Mouse (Mus musculus) limb, embryonic 15.5 days (tissue): ENCODE measurements at regions not wholly inside any gene's neighbourhood (a gene's known extent, or its start where the extent isn't known, plus 50 kb on each side); places are given as distances from the start of the nearest gene placed in this dataset.
"Not testable (repeated sequence)": the region's sequence is repeated elsewhere in the genome, so short reads cannot be mapped to it uniquely, and the experiment has no call there.

Experiments
- ATAC-seq: fragments of 200-750 bp; cut with Nextera tagmentation; 2 replicates; pipeline ENCODE4 v1.8.0; 2017; ENCODE audit warnings: low read depth, moderate TSS enrichment; ENCODE audit not compliant: insufficient number of reproducible peaks, low FRiP score, low TSS enrichment
- H3K27ac ChIP-seq: fragments of 300-500 bp; sonication (generic); 2 replicates; pipeline ENCODE4 v1.5.1; 2015; ENCODE audit warnings: moderate library complexity, mild to moderate bottlenecking, inconsistent platforms
- H3K27me3 ChIP-seq: fragments of 300-500 bp; sonication (generic); 2 replicates; pipeline ENCODE4 v1.6.1; 2015; ENCODE audit warnings: inconsistent platforms
- H3K36me3 ChIP-seq: fragments of 300-500 bp; sonication (generic); 2 replicates; pipeline ENCODE4 v1.6.1; 2015; ENCODE audit warnings: inconsistent platforms
- H3K4me1 ChIP-seq: fragments of 300-500 bp; sonication (generic); 2 replicates; pipeline ENCODE4 v1.6.1; 2015; ENCODE audit warnings: inconsistent platforms
- H3K4me2 ChIP-seq: fragments of 300-500 bp; sonication (generic); 2 replicates; pipeline ENCODE4 v1.6.1; 2015; ENCODE audit warnings: mild to moderate bottlenecking, inconsistent platforms
- H3K4me3 ChIP-seq: fragments of 300-500 bp; sonication (generic); 2 replicates; pipeline ENCODE4 v1.5.1; 2015; ENCODE audit warnings: mild to moderate bottlenecking, inconsistent platforms
- H3K9ac ChIP-seq: fragments of 300-500 bp; sonication (generic); 2 replicates; pipeline ENCODE4 v1.6.1; 2015; ENCODE audit warnings: inconsistent platforms
- H3K9me3 ChIP-seq: fragments of 300-500 bp; sonication (generic); 2 replicates; pipeline ENCODE4 v1.6.1; 2016; ENCODE audit warnings: inconsistent platforms
- WGBS: fragments of 180-500 bp; shearing (Covaris S2); methylation state at CpG from one replicate; pipeline ENCODE4 v1.1.7; 2015; 5-methylcytosine and 5-hydroxymethylcytosine counted together

DNA sequence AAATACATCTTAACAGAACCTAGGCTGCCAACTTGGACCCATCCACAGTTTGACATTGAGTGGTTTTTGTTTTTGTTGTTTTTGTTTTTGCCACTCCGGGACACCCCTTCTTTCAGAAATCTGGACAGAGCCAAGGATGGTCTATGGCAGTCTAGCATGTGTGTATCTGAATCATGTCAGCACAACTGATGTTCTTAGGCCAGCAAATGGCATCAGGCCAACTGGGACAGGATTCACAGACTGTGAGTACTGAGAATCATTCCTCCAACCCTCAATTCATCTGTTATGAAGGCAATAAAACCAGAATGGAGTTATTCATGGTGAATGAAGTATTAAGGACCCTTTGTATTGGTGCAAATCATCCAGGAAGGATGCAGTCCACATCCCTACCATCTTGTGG is 1372.5 kb upstream of the Rag2 start:
- Histone ChIP-seq H3K36me3 (no peaks in the 10 kb centered on the region), H3K4me3 (no peak overlapping the region), H3K9ac (no peak overlapping the region), H3K4me2 (no peak overlapping the region), H3K27ac (no peak overlapping the region), H3K27me3 (no peaks in the 10 kb centered on the region), H3K4me1 (no peaks in the 10 kb centered on the region), H3K9me3 (no peaks in the 10 kb centered on the region)
- WGBS, result 80% methylated on average over 1 of the region's 1 CpGs
- no peak for ATAC-seq

DNA sequence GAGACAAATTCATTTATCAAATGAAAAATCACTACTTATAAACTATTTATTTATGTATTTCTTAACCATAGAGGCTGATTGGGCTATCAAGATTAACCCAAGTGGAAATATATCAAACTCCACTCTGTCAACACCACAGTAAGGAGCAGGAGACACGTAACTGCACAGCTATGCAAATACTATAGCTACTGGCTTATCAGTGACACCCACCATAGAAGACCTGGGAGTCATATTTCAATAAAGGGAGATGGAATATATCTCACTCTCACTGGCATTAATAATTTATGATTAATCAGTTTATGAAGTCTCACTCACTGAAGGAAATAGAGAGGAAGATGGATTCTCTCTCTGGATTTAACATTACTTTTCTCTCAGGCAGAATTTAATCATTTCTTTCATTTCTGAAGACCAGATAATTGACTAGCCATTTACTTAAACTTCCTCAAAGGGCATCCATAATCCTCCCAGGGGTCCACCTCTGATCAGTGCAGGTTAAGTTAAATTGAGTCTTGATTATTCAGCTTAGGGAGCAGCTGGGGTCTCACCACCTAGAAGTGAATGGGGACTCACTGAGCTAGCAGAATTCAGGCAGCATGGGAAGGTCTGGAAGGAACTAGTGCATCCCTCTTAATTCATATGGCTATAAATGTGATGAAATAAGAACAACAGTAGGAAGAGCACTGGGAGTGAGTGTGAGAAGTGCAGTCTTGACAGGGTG is 1365.2 kb upstream of the Rag2 start:
- 71% methylated on average over 1 of the region's 1 CpGs for WGBS
- H3K9me3 ChIP-seq, result no peaks in the 10 kb centered on the region
- H3K36me3 ChIP-seq, result no peaks in the 10 kb centered on the region
- H3K4me1 ChIP-seq, result no peaks in the 10 kb centered on the region
- H3K27ac ChIP-seq, result no peak overlapping the region
- H3K9ac ChIP-seq, result no peak overlapping the region
- no peak overlapping the region for H3K4me2 ChIP-seq
- no peaks in the 10 kb centered on the region for H3K27me3 ChIP-seq
- no peak for ATAC-seq
- H3K4me3 ChIP-seq, result no peak overlapping the region

DNA sequence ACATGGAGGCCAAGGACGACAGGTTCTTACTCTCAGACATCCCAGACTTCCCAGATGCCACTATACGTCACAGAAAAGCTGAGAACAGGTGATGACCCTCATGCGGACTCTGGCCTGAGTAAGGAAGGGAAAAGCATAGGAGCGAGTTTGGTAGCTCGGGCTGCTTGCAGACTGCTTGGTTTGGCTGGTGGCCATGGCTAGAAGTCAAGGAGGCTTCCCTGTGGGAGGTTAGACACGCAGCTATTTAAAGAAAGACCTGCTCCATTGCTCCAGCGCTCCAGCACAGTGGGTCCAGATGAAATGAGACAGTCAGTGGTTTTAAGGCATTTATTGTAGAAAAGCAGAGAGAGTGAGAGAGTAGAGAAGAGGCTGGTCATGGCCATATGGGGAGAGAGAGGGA is 1318.0 kb upstream of the Rag2 start:
- ATAC-seq, result no peak
- Histone ChIP-seq H3K9me3 (no peaks in the 10 kb centered on the region), H3K27ac (no peak overlapping the region), H3K4me1 (no peaks in the 10 kb centered on the region), H3K36me3 (no peaks in the 10 kb centered on the region), H3K4me3 (no peak overlapping the region), H3K27me3 (no peaks in the 10 kb centered on the region), H3K9ac (no peak overlapping the region), H3K4me2 (no peak overlapping the region)
- 73% methylated on average over 7 of the region's 7 CpGs for WGBS

DNA sequence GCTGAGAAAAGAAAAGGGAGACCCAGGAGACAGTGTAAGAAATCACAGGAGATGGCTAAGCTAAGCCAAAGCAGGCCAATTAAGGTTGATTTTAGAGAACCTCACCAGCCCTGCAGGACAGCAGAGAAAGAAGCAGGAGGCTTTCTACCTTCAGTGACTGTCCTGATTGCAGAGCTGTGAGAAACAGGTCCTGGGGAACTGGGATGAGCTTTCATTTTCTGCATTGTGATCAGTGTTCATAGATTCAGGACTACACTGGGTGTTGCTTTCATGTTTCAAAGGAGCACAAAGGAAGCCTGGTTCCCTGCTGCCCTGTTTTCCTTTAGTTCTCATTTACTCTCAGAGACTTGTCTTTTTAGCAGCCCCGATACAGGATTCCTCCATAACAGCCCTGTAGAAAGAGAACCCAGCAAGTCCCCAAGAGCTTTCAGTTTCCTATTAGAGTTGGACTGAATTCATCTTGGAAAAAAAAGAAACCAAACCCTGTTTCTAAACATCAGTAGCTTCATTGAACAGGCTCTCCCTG is 1311.7 kb upstream of the Rag2 start:
- ATAC-seq, result no peak
- Histone ChIP-seq H3K4me2 (no peak overlapping the region), H3K36me3 (no peaks in the 10 kb centered on the region), H3K4me3 (no peak overlapping the region), H3K27me3 (no peaks in the 10 kb centered on the region), H3K27ac (no peak overlapping the region), H3K4me1 (no peaks in the 10 kb centered on the region), H3K9ac (no peak overlapping the region), H3K9me3 (no peaks in the 10 kb centered on the region)
- WGBS, result 58% methylated on average over 1 of the region's 1 CpGs

DNA sequence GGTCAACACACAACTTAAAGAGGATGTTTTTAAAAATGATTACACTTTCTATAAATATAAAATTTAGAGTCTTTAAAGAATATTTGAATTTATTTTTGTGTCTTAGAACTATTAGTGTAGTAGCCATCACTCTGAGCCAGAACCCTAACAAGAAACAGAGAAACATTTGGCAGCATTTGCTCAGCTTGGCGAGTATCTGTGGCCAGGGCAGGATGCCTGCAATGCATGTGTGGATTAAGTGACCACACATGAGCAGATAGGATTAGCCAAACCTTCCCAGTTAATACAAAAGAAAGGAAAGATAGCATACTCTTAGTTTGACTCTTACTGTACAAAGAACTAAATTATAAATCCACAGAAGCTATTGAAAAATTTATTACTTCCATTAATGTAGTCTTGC is 1304.1 kb upstream of the Rag2 start:
- no peak overlapping the region for H3K27ac ChIP-seq
- no peak overlapping the region for H3K4me2 ChIP-seq
- H3K36me3 ChIP-seq, result no peaks in the 10 kb centered on the region
- no peaks in the 10 kb centered on the region for H3K9me3 ChIP-seq
- ATAC-seq, result no peak
- no peaks in the 10 kb centered on the region for H3K27me3 ChIP-seq
- H3K4me3 ChIP-seq, result no peak overlapping the region
- 45% methylated on average over 1 of the region's 1 CpGs for WGBS
- H3K4me1 ChIP-seq, result no peaks in the 10 kb centered on the region
- no peak overlapping the region for H3K9ac ChIP-seq

DNA sequence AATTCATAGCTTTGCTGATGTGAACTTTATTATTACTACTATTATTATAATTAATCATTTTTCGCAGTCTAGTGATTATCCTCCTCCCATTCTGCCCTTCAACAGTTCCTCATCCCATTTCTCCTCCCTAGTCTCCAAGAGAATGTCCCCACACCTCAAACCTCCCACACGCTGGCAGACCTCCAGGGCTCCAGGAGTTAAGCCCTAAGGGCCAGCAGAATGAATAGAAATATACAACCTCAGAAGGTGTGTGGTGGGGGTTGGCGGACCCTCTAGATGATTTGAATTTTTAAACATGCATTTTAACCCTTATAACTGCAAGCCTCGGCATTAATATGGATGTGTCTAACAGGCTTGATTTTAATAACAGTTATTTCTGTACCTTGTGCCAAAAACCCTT is 1283.8 kb upstream of the Rag2 start:
- ATAC-seq, result no peak
- Histone ChIP-seq H3K27me3 (no peaks in the 10 kb centered on the region), H3K9me3 (no peaks in the 10 kb centered on the region), H3K36me3 (no peaks in the 10 kb centered on the region), H3K9ac (no peak overlapping the region), H3K27ac (no peak overlapping the region), H3K4me1 (no peaks in the 10 kb centered on the region), H3K4me3 (no peak overlapping the region), H3K4me2 (no peak overlapping the region)
- 57% methylated on average over 4 of the region's 4 CpGs for WGBS

DNA sequence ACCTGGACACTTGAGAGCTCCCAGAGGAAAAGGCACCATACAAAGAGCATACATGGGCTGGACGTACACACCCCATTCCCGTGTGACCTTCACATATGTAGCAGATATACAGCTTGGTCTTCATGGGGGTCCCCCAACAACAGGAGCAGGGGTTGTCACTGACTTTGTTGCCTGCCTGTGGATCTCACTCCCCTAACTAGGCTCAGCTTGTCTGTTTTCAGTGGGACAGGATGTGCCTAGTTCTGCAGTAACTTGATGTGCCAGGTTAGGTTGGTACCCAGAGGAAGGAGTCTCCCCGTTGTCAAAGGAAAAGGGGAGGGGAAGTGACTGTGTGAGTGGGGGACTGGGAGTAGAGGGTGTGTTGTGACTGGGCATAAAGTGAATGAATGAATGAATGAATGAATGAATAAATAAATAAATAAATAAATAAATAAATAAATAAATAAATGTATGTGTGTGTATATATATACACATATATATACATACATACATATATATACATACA is 1279.5 kb upstream of the Rag2 start:
- no peaks in the 10 kb centered on the region for H3K9me3 ChIP-seq
- no peak overlapping the region for H3K9ac ChIP-seq
- WGBS, result 78% methylated on average over 3 of the region's 3 CpGs
- H3K27me3 ChIP-seq, result no peaks in the 10 kb centered on the region
- ATAC-seq, result 0 out of 2 replicates have a peak, but pooled peaks have one; percentile 35
- no peak overlapping the region for H3K27ac ChIP-seq
- H3K36me3 ChIP-seq, result no peaks in the 10 kb centered on the region
- no peak overlapping the region for H3K4me3 ChIP-seq
- H3K4me2 ChIP-seq, result no peak overlapping the region
- no peaks in the 10 kb centered on the region for H3K4me1 ChIP-seq

DNA sequence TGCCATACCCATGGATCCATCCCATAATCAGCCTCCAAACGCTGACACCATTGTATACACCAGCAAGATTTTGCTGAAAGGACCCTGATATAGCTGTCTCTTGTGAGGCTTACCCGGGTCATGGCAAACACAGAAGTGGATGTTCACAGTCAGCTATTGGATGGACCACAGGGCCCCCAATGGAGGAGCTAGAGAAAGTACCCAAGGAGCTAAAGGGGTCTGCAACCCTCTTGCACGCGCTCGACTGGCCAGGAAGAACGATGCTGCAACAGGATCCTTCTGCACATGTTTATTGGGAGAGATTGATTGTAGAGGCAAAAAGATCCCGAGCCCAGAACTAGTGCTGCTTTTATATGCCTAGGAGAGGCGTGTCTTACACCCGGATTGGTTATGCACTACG is 1258.9 kb upstream of the Rag2 start:
- not testable (repeated sequence) for H3K4me1 ChIP-seq, H3K27me3 ChIP-seq, H3K4me2 ChIP-seq, H3K27ac ChIP-seq, H3K9me3 ChIP-seq, H3K9ac ChIP-seq, H3K4me3 ChIP-seq, ATAC-seq, H3K36me3 ChIP-seq
- 88% methylated on average over 10 of the region's 10 CpGs for WGBS

DNA sequence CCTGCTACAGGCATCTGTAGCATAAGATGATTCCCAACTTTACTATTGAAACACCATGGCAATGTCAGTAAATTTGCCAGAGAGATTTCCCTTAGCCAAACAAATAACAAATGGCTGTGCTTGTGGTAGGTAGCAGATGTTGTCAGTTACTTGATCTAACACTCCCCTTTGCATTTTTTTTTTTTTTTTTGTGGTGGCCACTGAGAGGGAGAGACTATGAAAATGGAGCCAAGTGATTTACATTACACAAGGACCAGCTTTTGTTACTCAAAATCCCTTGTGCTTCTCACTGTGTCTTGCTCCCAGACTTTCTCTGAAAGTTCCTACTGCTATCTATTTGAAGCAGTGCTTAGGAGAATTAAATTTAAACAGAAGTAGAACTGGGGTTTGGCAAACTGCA is 1224.7 kb upstream of the Rag2 start:
- Histone ChIP-seq H3K4me3 (no peak overlapping the region), H3K4me1 (no peaks in the 10 kb centered on the region), H3K4me2 (no peak overlapping the region), H3K36me3 (no peaks in the 10 kb centered on the region), H3K27me3 (no peaks in the 10 kb centered on the region), H3K9ac (no peak overlapping the region), H3K27ac (no peak overlapping the region), H3K9me3 (no peaks in the 10 kb centered on the region)
- ATAC-seq, result no peak

DNA sequence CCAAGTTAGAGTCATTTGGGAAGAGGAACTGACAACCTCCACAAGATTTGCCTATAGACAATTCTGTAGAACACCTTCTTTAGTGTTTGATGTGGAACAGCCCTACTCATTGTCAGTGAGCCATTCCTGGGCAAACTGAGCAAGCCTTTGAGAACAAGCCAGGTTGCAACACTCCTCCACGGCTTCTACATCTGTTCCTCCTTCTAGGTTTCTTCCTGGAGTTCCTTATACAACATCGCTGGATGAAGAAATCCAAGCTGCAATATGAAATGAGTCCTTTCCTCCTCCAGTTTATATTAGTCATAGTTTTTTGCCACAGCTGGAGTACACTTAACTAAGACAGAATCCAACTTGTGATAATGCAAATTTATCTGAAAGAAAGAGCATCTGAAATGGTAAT is 1197.9 kb upstream of the Rag2 start:
- ATAC-seq, result no peak
- H3K36me3 ChIP-seq, result no peaks in the 10 kb centered on the region
- H3K9me3 ChIP-seq, result no peaks in the 10 kb centered on the region
- WGBS, result 84% methylated on average over 2 of the region's 2 CpGs
- H3K4me2 ChIP-seq, result no peak overlapping the region
- H3K4me3 ChIP-seq, result no peak overlapping the region
- H3K4me1 ChIP-seq, result no peaks in the 10 kb centered on the region
- no peak overlapping the region for H3K9ac ChIP-seq
- H3K27me3 ChIP-seq, result no peaks in the 10 kb centered on the region
- no peak overlapping the region for H3K27ac ChIP-seq

DNA sequence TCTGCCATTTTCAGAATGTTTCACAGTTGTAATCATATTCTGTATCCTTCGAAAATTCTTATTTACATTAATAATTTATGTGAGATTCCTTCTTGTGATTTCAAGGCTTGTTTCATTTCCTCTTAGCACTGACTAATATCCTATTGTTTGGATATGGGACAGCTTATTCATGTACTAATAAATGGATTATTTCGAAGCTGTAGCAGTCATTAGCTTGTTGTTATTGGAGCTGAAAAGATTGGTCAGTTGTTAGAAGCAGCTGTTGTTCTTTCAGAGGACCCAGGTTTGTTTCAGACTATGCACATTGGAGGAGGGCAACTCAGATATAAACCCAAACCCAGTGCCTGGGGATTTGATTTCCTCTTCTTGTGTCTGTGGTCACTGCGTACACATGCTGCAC is 1189.5 kb upstream of the Rag2 start:
- Histone ChIP-seq H3K27me3 (no peaks in the 10 kb centered on the region), H3K36me3 (no peaks in the 10 kb centered on the region), H3K27ac (no peak overlapping the region), H3K4me1 (no peaks in the 10 kb centered on the region), H3K9ac (no peak overlapping the region), H3K4me3 (no peak overlapping the region), H3K4me2 (no peak overlapping the region), H3K9me3 (no peaks in the 10 kb centered on the region)
- no peak for ATAC-seq
- WGBS, result 73% methylated on average over 3 of the region's 3 CpGs

DNA sequence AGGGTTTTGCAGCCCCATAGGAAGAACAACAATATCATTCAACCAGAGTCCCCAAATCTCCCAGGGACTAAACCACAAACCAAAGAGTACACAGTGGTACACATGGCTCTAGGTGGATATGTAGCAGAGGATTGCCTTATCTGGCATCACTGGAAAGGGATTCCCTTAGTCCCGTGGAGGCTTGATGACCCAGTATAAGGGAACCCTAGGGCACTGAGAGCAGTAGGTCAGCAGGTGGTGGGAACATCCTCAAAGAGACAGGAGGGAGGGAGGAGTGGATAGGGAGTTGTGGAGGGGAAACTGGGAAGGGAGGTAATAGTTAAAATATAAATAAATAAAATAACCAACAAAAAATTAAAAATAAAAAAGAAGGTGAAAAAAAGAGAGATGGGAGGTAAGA is 1178.7 kb upstream of the Rag2 start:
- H3K9ac ChIP-seq, result no peak overlapping the region
- 69% methylated on average over 1 of the region's 1 CpGs for WGBS
- no peak overlapping the region for H3K4me2 ChIP-seq
- H3K4me1 ChIP-seq, result no peaks in the 10 kb centered on the region
- no peak for ATAC-seq
- H3K4me3 ChIP-seq, result no peak overlapping the region
- H3K27me3 ChIP-seq, result no peaks in the 10 kb centered on the region
- no peak overlapping the region for H3K27ac ChIP-seq
- no peaks in the 10 kb centered on the region for H3K36me3 ChIP-seq
- H3K9me3 ChIP-seq, result no peaks in the 10 kb centered on the region

DNA sequence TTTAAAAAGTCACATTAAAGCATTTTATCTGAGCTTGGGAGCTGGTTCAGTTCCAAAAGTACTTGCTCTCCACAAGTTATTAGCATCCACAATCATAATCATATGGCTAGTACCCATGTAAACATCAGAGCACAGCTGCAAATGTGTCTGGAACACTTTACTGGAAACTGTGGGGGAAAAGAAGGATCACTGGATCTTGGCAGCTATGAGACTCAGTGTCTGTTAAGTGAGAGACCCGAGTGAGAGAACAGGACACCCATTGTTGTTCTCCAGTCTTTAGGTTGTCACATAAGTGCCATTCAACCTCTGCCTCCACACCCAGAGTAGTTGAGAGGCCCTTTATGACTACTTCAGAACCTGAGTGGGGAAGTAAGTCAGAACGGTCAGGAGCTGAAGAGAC is 1178.2 kb upstream of the Rag2 start:
- Histone ChIP-seq H3K36me3 (no peaks in the 10 kb centered on the region), H3K27me3 (no peaks in the 10 kb centered on the region), H3K9me3 (no peaks in the 10 kb centered on the region), H3K9ac (no peak overlapping the region), H3K4me3 (no peak overlapping the region), H3K4me1 (no peaks in the 10 kb centered on the region), H3K27ac (no peak overlapping the region), H3K4me2 (no peak overlapping the region)
- 68% methylated on average over 2 of the region's 2 CpGs for WGBS
- no peak for ATAC-seq
